Mouse (Mus musculus): ENCODE measurements around the gene Rnls. TPM values are rescaled to one million over a fixed set of nuclear protein-coding genes. Genes with fewer than 3 reads are reported as not detected.

Gene Rnls
- polyA plus RNA-seq, 1 experiment from 2014 or later: 10.2 TPM

DNA sequence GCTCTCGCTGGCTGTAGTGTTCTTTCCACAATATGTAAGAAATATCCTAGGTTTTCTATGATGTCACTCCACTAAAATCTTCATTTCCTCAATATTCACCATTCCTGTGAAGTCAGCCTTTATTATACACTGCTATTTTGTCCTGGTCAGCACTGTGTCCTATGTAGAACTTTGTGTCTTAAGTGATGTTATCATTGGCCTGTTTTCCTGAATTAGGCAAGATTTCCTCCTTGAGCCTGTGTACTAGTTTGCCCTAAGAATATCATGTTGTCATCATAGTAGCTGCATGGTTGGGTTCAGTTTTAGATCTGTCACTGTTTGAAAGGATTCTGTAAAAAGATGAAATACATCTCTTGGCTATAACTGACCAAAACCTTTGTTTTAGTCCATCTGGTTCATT lies 203.3 kb downstream of the Rnls start:
- 80% methylated on average over 1 of the region's 1 CpGs for WGBS (ENCODE audit: insufficient replicate concordance)
- ATAC-seq (replicated peaks; ENCODE audit: insufficient number of reproducible peaks, low FRiP score, low TSS enrichment): no peak
- no peaks in the 10 kb centered on the region; the same call in 1 of the 2 replicates for H3K4me1 ChIP-seq (ENCODE audit: control insufficient read depth, insufficient read depth, low read length)

DNA sequence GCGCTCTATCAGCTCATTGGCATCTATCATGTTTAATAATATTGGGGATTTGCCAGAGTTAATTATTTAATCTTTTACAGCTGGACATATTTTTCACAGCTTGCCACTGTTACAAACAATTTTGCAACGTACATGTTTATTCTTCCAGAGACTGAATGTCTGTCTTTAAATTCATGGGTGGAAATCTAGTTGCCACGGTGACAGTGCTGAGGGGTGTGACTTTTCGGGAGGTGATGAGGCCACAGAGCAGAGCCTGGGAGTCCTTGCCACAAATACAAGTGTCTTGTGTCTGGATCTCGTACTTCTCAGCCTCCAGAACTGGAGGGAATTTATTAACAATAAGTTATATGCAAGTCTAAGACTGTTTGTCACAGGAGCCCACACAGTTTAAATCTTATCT lies 212.5 kb downstream of the Rnls start:
- 67% methylated on average over 5 of the region's 5 CpGs for WGBS (ENCODE audit: insufficient replicate concordance)
- Histone ChIP-seq H3K9me3 (replicated peaks; ENCODE audit: control insufficient read depth, low read length) (no peaks in the 10 kb centered on the region), H3K27me3 (ENCODE audit: control insufficient read depth, insufficient read depth, low read length) (no peaks in the 10 kb centered on the region), H3K27ac (ENCODE audit: low read depth, low read length) (no peak overlapping the region), H3K4me1 (ENCODE audit: control insufficient read depth, insufficient read depth, low read length) (no peaks in the 10 kb centered on the region), H3K9ac (ENCODE audit: low read depth, low read length) (no peak overlapping the region), H3K4me2 (no peak overlapping the region), H3K36me3 (ENCODE audit: control insufficient read depth, insufficient read depth, low read length) (no peaks in the 10 kb centered on the region), H3K4me3 (ENCODE audit: low read depth, low read length) (no peak overlapping the region)
- no peak for ATAC-seq (replicated peaks; ENCODE audit: insufficient number of reproducible peaks, low FRiP score, low TSS enrichment)

More for the DNA sequence above, 203.3 kb downstream of the Rnls start:
- no peaks in the 10 kb centered on the region for H3K36me3 ChIP-seq (ENCODE audit: control insufficient read depth, insufficient read depth, low read length)
- H3K9me3 ChIP-seq (replicated peaks; ENCODE audit: control insufficient read depth, low read length): no peaks in the 10 kb centered on the region
- H3K4me3 ChIP-seq (ENCODE audit: low read depth, low read length): no peak overlapping the region
- H3K27ac ChIP-seq (ENCODE audit: low read depth, low read length): no peak overlapping the region
- no peak overlapping the region for H3K9ac ChIP-seq (ENCODE audit: low read depth, low read length)
- H3K4me2 ChIP-seq: no peak overlapping the region
- H3K27me3 ChIP-seq (ENCODE audit: control insufficient read depth, insufficient read depth, low read length): no peaks in the 10 kb centered on the region

- H3K36me3 ChIP-seq (ENCODE audit: control insufficient read depth, insufficient read depth, low read length): no peaks in the 10 kb centered on the region
- H3K9me3 ChIP-seq (replicated peaks; ENCODE audit: control insufficient read depth, low read length): no peaks in the 10 kb centered on the region
- H3K4me2 ChIP-seq: no peak overlapping the region
- no peak overlapping the region for H3K9ac ChIP-seq (ENCODE audit: low read depth, low read length)
- no peak overlapping the region for H3K27ac ChIP-seq (ENCODE audit: low read depth, low read length)
- no peak overlapping the region for H3K4me3 ChIP-seq (ENCODE audit: low read depth, low read length)
- no peak for ATAC-seq (replicated peaks; ENCODE audit: insufficient number of reproducible peaks, low FRiP score, low TSS enrichment)
- H3K4me1 ChIP-seq (ENCODE audit: control insufficient read depth, insufficient read depth, low read length): no peaks in the 10 kb centered on the region
- H3K27me3 ChIP-seq (ENCODE audit: control insufficient read depth, insufficient read depth, low read length): no peaks in the 10 kb centered on the region
- 61% methylated on average over 3 of the region's 3 CpGs for WGBS (ENCODE audit: insufficient replicate concordance)
Measured at GRCm38 (mm10) chr19:33178866-33179265, 213.2 kb downstream of the Rnls start.

DNA sequence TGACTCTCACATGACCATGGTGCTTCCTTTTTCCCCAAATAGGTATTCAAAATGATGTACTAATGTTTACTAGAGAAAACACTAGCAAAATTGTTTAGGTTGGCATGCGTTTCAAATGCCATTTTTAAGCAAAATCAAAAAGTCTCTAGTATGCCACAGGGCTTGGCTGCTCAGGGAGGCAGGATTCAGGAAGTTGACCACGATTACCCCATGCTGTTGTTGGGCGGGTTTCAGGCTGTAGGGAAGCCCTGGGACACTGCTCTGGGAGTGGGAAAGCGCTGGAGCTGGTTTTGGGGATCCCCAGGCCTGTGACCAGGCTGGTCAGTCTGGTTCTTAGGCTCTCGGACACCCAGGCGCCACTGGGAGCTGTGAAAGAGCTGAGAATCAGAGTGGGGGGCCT lies 213.7 kb downstream of the Rnls start:
- Histone ChIP-seq H3K4me3 (ENCODE audit: low read depth, low read length) (no peak overlapping the region), H3K27ac (ENCODE audit: low read depth, low read length) (no peak overlapping the region), H3K9me3 (replicated peaks; ENCODE audit: control insufficient read depth, low read length) (no peaks in the 10 kb centered on the region), H3K4me1 (ENCODE audit: control insufficient read depth, insufficient read depth, low read length) (no peaks in the 10 kb centered on the region), H3K9ac (ENCODE audit: low read depth, low read length) (no peak overlapping the region), H3K4me2 (no peak overlapping the region), H3K27me3 (ENCODE audit: control insufficient read depth, insufficient read depth, low read length) (no peaks in the 10 kb centered on the region), H3K36me3 (ENCODE audit: control insufficient read depth, insufficient read depth, low read length) (no peaks in the 10 kb centered on the region)
- WGBS (ENCODE audit: insufficient replicate concordance): 33% methylated on average over 6 of the region's 6 CpGs
- ATAC-seq (replicated peaks; ENCODE audit: insufficient number of reproducible peaks, low FRiP score, low TSS enrichment): no peak

DNA sequence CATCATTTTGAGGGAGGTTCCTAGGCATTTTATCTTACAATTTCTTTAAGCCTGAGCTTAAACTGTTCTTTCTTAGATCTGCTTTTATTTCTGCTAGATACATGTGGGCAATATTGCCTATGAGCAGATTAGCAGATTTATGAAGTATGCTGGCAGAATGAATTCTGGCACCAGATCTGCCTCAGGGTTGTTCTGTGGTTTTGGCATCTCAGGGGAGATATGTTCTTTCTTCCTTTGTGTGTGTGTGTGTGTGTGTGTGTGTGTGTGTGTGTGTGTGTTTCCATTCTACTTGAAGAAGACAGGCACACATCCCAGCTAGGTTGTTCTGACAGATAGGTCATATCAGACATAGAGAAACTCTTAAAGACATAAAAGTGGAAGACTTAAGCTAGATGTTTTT lies 218.1 kb downstream of the Rnls start:
- Histone ChIP-seq H3K4me3 (ENCODE audit: low read depth, low read length) (no peak overlapping the region), H3K27ac (ENCODE audit: low read depth, low read length) (no peak overlapping the region), H3K4me2 (no peak overlapping the region), H3K9me3 (replicated peaks; ENCODE audit: control insufficient read depth, low read length) (no peaks in the 10 kb centered on the region), H3K9ac (ENCODE audit: low read depth, low read length) (no peak overlapping the region), H3K27me3 (ENCODE audit: control insufficient read depth, insufficient read depth, low read length) (no peaks in the 10 kb centered on the region), H3K36me3 (ENCODE audit: control insufficient read depth, insufficient read depth, low read length) (no peaks in the 10 kb centered on the region), H3K4me1 (ENCODE audit: control insufficient read depth, insufficient read depth, low read length) (no peaks in the 10 kb centered on the region)
- no peak for ATAC-seq (replicated peaks; ENCODE audit: insufficient number of reproducible peaks, low FRiP score, low TSS enrichment)

- H3K4me1 ChIP-seq (ENCODE audit: control insufficient read depth, insufficient read depth, low read length): no peaks in the 10 kb centered on the region; the same call in 1 of the 2 replicates
- no peak for ATAC-seq (replicated peaks; ENCODE audit: insufficient number of reproducible peaks, low FRiP score, low TSS enrichment)
- H3K9ac ChIP-seq (ENCODE audit: low read depth, low read length): no peak overlapping the region
- no peak overlapping the region for H3K4me3 ChIP-seq (ENCODE audit: low read depth, low read length)
- no peaks in the 10 kb centered on the region for H3K36me3 ChIP-seq (ENCODE audit: control insufficient read depth, insufficient read depth, low read length)
- H3K4me2 ChIP-seq: no peak overlapping the region
- WGBS (ENCODE audit: insufficient replicate concordance): 79% methylated on average over 6 of the region's 6 CpGs
- 0 out of 2 replicates have a peak, but pooled peaks cover under 1% of the 10 kb centered on the region for H3K27me3 ChIP-seq (ENCODE audit: control insufficient read depth, insufficient read depth, low read length)
- H3K27ac ChIP-seq (ENCODE audit: low read depth, low read length): no peak overlapping the region
- H3K9me3 ChIP-seq (replicated peaks; ENCODE audit: control insufficient read depth, low read length): no peaks in the 10 kb centered on the region
Measured at GRCm38 (mm10) chr19:33169881-33170280, 222.2 kb downstream of the Rnls start.

- Histone ChIP-seq H3K36me3 (ENCODE audit: control insufficient read depth, insufficient read depth, low read length) (no peaks in the 10 kb centered on the region), H3K9ac (ENCODE audit: low read depth, low read length) (no peak overlapping the region), H3K4me3 (ENCODE audit: low read depth, low read length) (no peak overlapping the region), H3K9me3 (replicated peaks; ENCODE audit: control insufficient read depth, low read length) (no peaks in the 10 kb centered on the region), H3K27me3 (ENCODE audit: control insufficient read depth, insufficient read depth, low read length) (0 out of 2 replicates have a peak, but pooled peaks cover 3% of the 10 kb centered on the region), H3K27ac (ENCODE audit: low read depth, low read length) (no peak overlapping the region), H3K4me2 (no peak overlapping the region), H3K4me1 (ENCODE audit: control insufficient read depth, insufficient read depth, low read length) (no peaks in the 10 kb centered on the region; the same call in 1 of the 2 replicates)
- WGBS (ENCODE audit: insufficient replicate concordance): 64% methylated on average over 17 of the region's 17 CpGs
- no peak for ATAC-seq (replicated peaks; ENCODE audit: insufficient number of reproducible peaks, low FRiP score, low TSS enrichment)
Measured at GRCm38 (mm10) chr19:33167528-33168264, 224.4 kb downstream of the Rnls start.

GRCm38 (mm10) chr19:33164801-33165200 lies 227.3 kb downstream of the Rnls start:
- H3K4me1 ChIP-seq (ENCODE audit: control insufficient read depth, insufficient read depth, low read length): no peaks in the 10 kb centered on the region; the same call in 1 of the 2 replicates
- no peaks in the 10 kb centered on the region for H3K9me3 ChIP-seq (replicated peaks; ENCODE audit: control insufficient read depth, low read length)
- WGBS (ENCODE audit: insufficient replicate concordance): 81% methylated on average over 5 of the region's 5 CpGs
- no peaks in the 10 kb centered on the region for H3K36me3 ChIP-seq (ENCODE audit: control insufficient read depth, insufficient read depth, low read length)
- H3K4me2 ChIP-seq: no peak overlapping the region
- H3K9ac ChIP-seq (ENCODE audit: low read depth, low read length): no peak overlapping the region
- H3K27me3 ChIP-seq (ENCODE audit: control insufficient read depth, insufficient read depth, low read length): 0 out of 2 replicates have a peak, but pooled peaks cover 3% of the 10 kb centered on the region
- no peak overlapping the region for H3K27ac ChIP-seq (ENCODE audit: low read depth, low read length)
- no peak overlapping the region for H3K4me3 ChIP-seq (ENCODE audit: low read depth, low read length)
- no peak for ATAC-seq (replicated peaks; ENCODE audit: insufficient number of reproducible peaks, low FRiP score, low TSS enrichment)

- H3K9ac ChIP-seq (ENCODE audit: low read depth, low read length): no peak overlapping the region
- H3K4me2 ChIP-seq: no peak overlapping the region
- H3K27ac ChIP-seq (ENCODE audit: low read depth, low read length): no peak overlapping the region
- H3K4me1 ChIP-seq (ENCODE audit: control insufficient read depth, insufficient read depth, low read length): no peaks in the 10 kb centered on the region; the same call in 1 of the 2 replicates
- no peaks in the 10 kb centered on the region for H3K9me3 ChIP-seq (replicated peaks; ENCODE audit: control insufficient read depth, low read length)
- 53% methylated on average over 1 of the region's 1 CpGs for WGBS (ENCODE audit: insufficient replicate concordance)
- 0 out of 2 replicates have a peak, but pooled peaks cover 3% of the 10 kb centered on the region for H3K27me3 ChIP-seq (ENCODE audit: control insufficient read depth, insufficient read depth, low read length)
- ATAC-seq (replicated peaks; ENCODE audit: insufficient number of reproducible peaks, low FRiP score, low TSS enrichment): no peak
- H3K4me3 ChIP-seq (ENCODE audit: low read depth, low read length): no peak overlapping the region
- H3K36me3 ChIP-seq (ENCODE audit: control insufficient read depth, insufficient read depth, low read length): no peaks in the 10 kb centered on the region
Measured at GRCm38 (mm10) chr19:33161903-33162302, 230.2 kb downstream of the Rnls start.

Data from heart, embryonic 11.5 days (tissue).